Mouse (Mus musculus) stomach, postnatal 0 days (tissue): ENCODE data around the gene Kirrel3. TPM values are rescaled to one million over a fixed set of nuclear protein-coding genes. Genes with fewer than 3 reads are reported as not detected.

ENCODE experiments used
- ATAC-seq: fragments of 200-750 bp; cut with Nextera tagmentation; 2 replicates; pipeline ENCODE4 v1.8.0; 2017; ENCODE audit not compliant: low FRiP score, low TSS enrichment
- DNase-seq: peaks from one replicate; pipeline ENCODE4 v3.0.0-alpha.2; 2016; ENCODE audit warnings: low spot score
- H3K27ac ChIP-seq: fragments of 300-500 bp; sonication (generic); replicated peaks from 2 replicates; pipeline ENCODE4 v1.5.1; 2014; ENCODE audit warnings: mild to moderate bottlenecking, control low read depth
- H3K27me3 ChIP-seq: fragments of 300-500 bp; sonication (generic); 2 replicates; pipeline ENCODE4 v1.6.1; 2014; ENCODE audit warnings: low read length; ENCODE audit not compliant: control insufficient read depth, insufficient read depth
- H3K36me3 ChIP-seq: fragments of 300-500 bp; sonication (generic); 2 replicates; pipeline ENCODE4 v1.6.1; 2014; ENCODE audit warnings: low read length, mixed read lengths; ENCODE audit not compliant: control insufficient read depth, insufficient read depth
- H3K4me1 ChIP-seq: fragments of 300-500 bp; sonication (generic); replicated peaks from 2 replicates; pipeline ENCODE4 v1.6.1; 2014; ENCODE audit warnings: antibody characterized with exemption; ENCODE audit not compliant: control insufficient read depth, insufficient read depth
- H3K4me2 ChIP-seq: fragments of 300-500 bp; sonication (generic); replicated peaks from 2 replicates; pipeline ENCODE4 v1.6.1; 2014; ENCODE audit warnings: low read depth, mild to moderate bottlenecking, control low read depth, moderate library complexity
- H3K4me3 ChIP-seq: fragments of 300-500 bp; sonication (generic); 2 replicates; pipeline ENCODE4 v1.5.1; 2014; ENCODE audit warnings: low read depth, low read length, control low read depth
- H3K9ac ChIP-seq: fragments of 300-500 bp; sonication (generic); 2 replicates; pipeline ENCODE4 v1.6.1; 2014; ENCODE audit warnings: mild to moderate bottlenecking, low read length, control low read depth, mixed read lengths
- H3K9me3 ChIP-seq: fragments of 300-500 bp; sonication (generic); 2 replicates; pipeline ENCODE4 v1.6.1; 2016; ENCODE audit warnings: low read length; ENCODE audit not compliant: control insufficient read depth
- CTCF ChIP-seq: IDR thresholded peaks from 2 replicates; pipeline ENCODE4 v1.5.1; 2016; ENCODE audit warnings: antibody characterized with exemption, low read depth, mild to moderate bottlenecking, moderate library complexity
- EP300 ChIP-seq: optimal IDR thresholded peaks from 2 replicates; pipeline ENCODE3; 2016; ENCODE audit warnings: antibody characterized with exemption
- WGBS: fragments of 180-500 bp; shearing (Covaris S2); extraction: QIAGEN DNeasy Blood & Tissue Kit; methylation state at CpG from one replicate; pipeline ENCODE4 v1.1.7; 2014; 5-methylcytosine and 5-hydroxymethylcytosine counted together
- polyA plus RNA-seq: library from polyadenylated mRNA; unstranded; fragments of >200 nt; fragmentation: Nextera tagmentation; extraction: Ambion mirVana; gene quantifications from 2 replicates; pipeline ENCODE4 v1.2.1, GENCODE M21; 2015

Kirrel3 gene
- polyA plus RNA-seq, 1 experiment from 2014 or later, result 1.4 TPM

DNA sequence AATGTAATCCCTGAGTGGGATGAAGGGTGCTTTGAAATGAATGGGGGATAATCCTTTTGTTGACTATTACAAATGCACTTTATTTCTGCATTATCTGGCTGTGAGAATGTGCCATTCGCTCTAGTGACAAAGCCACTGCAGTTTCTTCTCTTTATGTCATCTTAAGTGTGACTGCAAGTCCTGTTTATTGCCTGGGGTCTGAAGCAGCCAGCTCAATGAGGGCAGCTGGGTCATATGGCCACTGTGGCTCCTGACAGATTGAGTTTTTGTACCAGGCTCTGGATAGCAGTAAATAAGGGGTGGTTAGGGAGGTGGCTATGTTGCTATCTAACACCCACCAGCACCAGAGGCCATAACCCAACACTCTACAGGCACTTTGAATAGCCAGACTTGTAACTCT is 104.1 kb downstream of the Kirrel3 start:
- Histone ChIP-seq H3K4me1 (no peaks in the 10 kb centered on the region), H3K4me3 (no peak overlapping the region), H3K9ac (no peak overlapping the region), H3K27me3 (no peaks in the 10 kb centered on the region), H3K36me3 (no peaks in the 10 kb centered on the region), H3K9me3 (no peaks in the 10 kb centered on the region), H3K27ac (no peak overlapping the region), H3K4me2 (no peak overlapping the region)
- DNase-seq, result no peak
- WGBS, result 65% methylated on average over 1 of the region's 1 CpGs
- TF ChIP-seq CTCF (no peak), EP300 (no peak)
- ATAC-seq, result no peak

GRCm38 (mm10) chr9:34592073-34592610 is 106.4 kb downstream of the Kirrel3 start:
- Histone ChIP-seq H3K27me3 (no peaks in the 10 kb centered on the region), H3K4me1 (no peaks in the 10 kb centered on the region), H3K36me3 (no peaks in the 10 kb centered on the region), H3K9me3 (no peaks in the 10 kb centered on the region), H3K27ac (no peak overlapping the region), H3K4me3 (no peak overlapping the region), H3K9ac (no peak overlapping the region), H3K4me2 (no peak overlapping the region)
- TF ChIP-seq EP300 (no peak), CTCF (no peak)
- no peak for DNase-seq
- no peak for ATAC-seq
- 52% methylated on average over 3 of the region's 3 CpGs for WGBS

DNA sequence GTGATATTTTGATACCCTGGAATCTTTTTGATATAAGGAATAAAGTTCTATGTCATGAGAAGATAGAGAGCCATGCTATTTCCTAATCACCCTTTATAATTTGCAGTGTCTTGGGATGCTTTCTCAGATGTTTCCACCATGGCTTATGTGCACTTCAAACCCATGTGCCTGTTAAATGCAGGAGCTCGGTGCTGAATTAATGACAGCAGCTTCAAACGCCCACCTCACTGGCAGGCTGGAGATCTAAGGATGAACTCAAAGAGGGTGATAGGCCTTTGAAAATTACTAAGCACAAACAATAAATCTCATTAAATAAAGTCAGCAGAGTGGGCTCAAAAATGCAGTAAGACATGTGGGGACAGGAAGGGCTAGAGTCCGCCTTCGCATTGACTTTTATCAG is 108.2 kb downstream of the Kirrel3 start:
- no peaks in the 10 kb centered on the region for H3K36me3 ChIP-seq
- H3K9me3 ChIP-seq, result no peaks in the 10 kb centered on the region
- TF ChIP-seq EP300 (no peak), CTCF (no peak)
- ATAC-seq (no peak), DNase-seq (no peak)
- no peaks in the 10 kb centered on the region for H3K27me3 ChIP-seq
- WGBS, result 65% methylated on average over 4 of the region's 4 CpGs
- no peaks in the 10 kb centered on the region for H3K4me1 ChIP-seq
- no peak overlapping the region for H3K27ac ChIP-seq
- H3K4me3 ChIP-seq, result no peak overlapping the region
- no peak overlapping the region for H3K9ac ChIP-seq
- H3K4me2 ChIP-seq, result no peak overlapping the region

DNA sequence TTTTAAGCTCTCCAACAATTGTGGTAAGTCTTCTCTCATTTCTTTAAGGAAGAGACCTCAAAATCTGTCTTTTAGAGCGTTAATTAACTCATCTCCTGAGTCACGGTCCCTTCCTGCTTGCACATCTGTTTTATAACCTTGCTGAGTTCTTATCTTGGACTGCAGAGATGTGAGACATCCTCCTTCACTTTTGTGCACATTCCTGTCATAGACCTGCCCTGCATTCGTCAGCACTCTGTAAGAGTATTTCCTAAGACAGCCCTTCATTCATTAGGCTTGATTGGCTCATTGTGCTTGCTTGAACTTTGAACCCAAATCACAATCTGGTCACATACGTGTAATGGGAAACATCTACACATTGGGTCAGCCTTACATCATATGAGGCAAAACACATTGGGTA is 114.6 kb downstream of the Kirrel3 start:
- WGBS, result 67% methylated on average over 4 of the region's 4 CpGs
- no peaks in the 10 kb centered on the region for H3K4me1 ChIP-seq
- no peaks in the 10 kb centered on the region for H3K27me3 ChIP-seq
- TF ChIP-seq EP300, result no peak
- no peak for TF ChIP-seq CTCF
- H3K9ac ChIP-seq, result no peak overlapping the region
- H3K4me2 ChIP-seq, result no peak overlapping the region
- ATAC-seq (no peak), DNase-seq (no peak)
- H3K4me3 ChIP-seq, result no peak overlapping the region
- no peaks in the 10 kb centered on the region for H3K9me3 ChIP-seq
- H3K36me3 ChIP-seq, result no peaks in the 10 kb centered on the region
- H3K27ac ChIP-seq, result no peak overlapping the region

DNA sequence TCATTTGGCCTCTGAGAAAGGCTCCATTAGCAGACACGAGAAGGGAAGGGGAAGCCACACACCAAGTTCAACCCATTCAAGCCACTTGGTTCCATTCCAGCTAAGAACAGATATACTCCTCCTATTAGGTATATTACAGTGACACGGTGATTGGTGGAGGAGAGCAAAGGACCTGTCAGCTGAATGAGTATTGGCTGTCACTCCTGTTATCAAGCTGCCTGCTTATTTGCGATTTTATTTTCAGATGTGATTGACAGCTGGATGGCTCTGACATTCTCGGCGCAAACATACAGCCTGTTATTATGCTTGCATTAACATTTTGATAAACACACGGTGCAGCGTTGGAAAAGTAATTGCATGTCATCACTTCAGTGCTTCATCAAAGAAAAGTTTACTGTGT is 118.1 kb downstream of the Kirrel3 start:
- Histone ChIP-seq H3K27me3 (no peaks in the 10 kb centered on the region), H3K36me3 (no peaks in the 10 kb centered on the region), H3K9ac (no peak overlapping the region), H3K4me2 (no peak overlapping the region), H3K27ac (no peak overlapping the region), H3K4me3 (no peak overlapping the region), H3K9me3 (no peaks in the 10 kb centered on the region), H3K4me1 (no peaks in the 10 kb centered on the region)
- WGBS, result 62% methylated on average over 7 of the region's 7 CpGs
- no peak for ATAC-seq
- TF ChIP-seq EP300 (no peak), CTCF (no peak)
- DNase-seq, result no peak

- TF ChIP-seq EP300, result no peak
- TF ChIP-seq CTCF, result no peak
- no peaks in the 10 kb centered on the region for H3K9me3 ChIP-seq
- no peaks in the 10 kb centered on the region for H3K4me1 ChIP-seq
- WGBS, result 74% methylated on average over 4 of the region's 4 CpGs
- DNase-seq (no peak), ATAC-seq (no peak)
- no peak overlapping the region for H3K9ac ChIP-seq
- no peak overlapping the region for H3K4me2 ChIP-seq
- no peaks in the 10 kb centered on the region for H3K27me3 ChIP-seq
- no peak overlapping the region for H3K27ac ChIP-seq
- no peaks in the 10 kb centered on the region for H3K36me3 ChIP-seq
- H3K4me3 ChIP-seq, result no peak overlapping the region
Observed at GRCm38 (mm10) chr9:34604931-34605330, 119.2 kb downstream of the Kirrel3 start.
